Mouse (Mus musculus): Measurements from ENCODE around the gene Pygo1. TPM values are rescaled to one million over a fixed set of nuclear protein-coding genes. Genes with fewer than 3 reads are reported as not detected.

The Pygo1 gene
- 12.8 and 13.3 TPM in 2 replicates for polyA plus RNA-seq (2012; rRNA removed)

DNA sequence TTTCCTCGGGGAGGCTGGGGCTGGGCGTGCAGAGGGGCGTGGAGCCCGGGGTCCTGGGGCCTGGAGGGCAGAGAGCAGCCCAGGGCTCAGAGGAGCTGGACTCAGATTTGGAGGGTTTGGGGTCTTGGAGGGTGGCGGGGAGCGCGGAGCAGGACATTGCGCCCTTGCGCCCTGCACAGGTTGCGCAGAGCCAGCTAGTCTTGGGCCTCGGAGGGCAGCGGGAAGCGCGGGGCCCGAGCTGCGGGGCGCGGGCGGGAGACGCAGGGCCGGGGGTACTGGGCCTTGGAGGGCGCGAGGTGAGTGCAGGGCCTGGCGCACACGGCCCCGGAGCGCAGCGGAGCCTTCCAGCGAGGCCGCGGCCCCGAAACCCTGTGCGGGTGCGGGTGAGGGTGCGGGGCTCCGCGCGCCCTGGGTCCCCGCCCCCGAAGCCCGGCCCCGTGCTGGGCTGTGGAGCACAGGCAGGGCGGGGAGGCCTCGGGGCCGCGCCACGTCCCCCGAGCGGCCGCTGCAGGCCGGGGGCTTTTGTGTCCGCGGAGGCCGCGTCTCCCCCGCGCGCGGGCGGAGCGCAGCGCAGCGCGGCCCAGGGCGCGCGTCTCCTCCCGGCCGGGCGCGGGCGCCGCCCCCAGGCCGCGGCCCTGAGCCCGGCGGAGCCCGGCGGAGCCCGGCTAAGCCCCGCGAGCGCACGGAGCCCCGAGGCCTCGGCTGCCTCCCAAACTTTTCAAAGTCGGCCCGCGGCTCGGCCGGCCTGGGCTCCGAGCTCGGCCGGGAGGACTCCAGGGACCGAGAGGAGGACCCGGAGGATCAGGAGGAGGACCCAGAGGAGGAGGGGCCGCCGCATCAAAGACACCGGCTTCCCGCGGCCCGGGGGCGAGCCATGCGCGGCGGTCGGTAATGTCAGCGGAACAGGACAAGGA lies at the start of gene Pygo1:
Gene Pygo1 (plus strand): TSS at position 625 of the 914 bp plus-strand sequence.

DNA sequence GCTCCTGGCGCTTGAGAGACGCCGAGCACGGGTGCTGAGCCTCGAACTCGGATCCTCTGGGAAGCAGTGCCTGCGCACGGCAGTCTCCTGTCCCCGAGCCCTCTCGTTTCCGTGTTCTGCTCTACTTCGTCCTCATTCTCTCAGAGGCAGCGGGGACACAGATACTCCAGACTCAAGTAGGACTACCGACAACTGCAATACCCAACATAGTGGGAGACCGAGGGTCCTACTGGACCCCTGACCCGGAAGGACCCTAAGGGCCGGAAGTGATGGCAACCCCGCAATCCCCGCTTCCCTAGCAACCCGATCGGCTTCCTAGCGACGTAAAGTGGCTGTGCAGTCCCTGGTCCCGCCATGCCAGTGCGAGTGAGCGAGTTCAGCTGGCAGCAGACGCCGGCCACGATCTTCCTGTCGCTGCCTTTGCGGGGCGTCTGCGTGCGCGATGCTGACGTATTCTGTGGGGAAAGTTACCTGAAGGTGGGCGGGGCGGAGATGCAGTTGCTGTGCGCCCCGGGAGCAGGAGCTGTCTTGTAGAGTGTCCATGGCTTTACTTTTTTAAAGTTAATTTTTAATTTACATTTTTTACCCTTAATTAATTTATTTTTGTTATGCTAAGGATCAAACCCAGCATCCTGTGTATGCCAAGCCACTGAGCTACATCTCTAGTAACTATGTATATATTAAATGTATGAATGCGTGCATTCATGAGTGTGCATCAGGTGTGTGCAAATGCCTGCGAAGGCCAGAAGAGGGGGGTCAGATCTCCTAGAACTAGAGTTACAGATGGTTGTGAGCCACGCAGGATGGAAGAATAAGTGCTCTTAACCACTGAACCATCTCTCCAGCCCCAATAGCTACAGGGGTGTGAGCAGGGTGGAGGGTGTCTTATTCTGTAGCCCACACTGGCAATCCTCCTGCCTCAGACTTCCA lies 33.3 kb downstream of the Pygo1 start, which contains the start of the genes Dyx1c1 and Gm44503:
Gene Dyx1c1 (plus strand): TSS at position 265 of the 930 bp plus-strand sequence.
Gene Gm44503 (plus strand): TSS at position 332 of the 930 bp plus-strand sequence.

DNA sequence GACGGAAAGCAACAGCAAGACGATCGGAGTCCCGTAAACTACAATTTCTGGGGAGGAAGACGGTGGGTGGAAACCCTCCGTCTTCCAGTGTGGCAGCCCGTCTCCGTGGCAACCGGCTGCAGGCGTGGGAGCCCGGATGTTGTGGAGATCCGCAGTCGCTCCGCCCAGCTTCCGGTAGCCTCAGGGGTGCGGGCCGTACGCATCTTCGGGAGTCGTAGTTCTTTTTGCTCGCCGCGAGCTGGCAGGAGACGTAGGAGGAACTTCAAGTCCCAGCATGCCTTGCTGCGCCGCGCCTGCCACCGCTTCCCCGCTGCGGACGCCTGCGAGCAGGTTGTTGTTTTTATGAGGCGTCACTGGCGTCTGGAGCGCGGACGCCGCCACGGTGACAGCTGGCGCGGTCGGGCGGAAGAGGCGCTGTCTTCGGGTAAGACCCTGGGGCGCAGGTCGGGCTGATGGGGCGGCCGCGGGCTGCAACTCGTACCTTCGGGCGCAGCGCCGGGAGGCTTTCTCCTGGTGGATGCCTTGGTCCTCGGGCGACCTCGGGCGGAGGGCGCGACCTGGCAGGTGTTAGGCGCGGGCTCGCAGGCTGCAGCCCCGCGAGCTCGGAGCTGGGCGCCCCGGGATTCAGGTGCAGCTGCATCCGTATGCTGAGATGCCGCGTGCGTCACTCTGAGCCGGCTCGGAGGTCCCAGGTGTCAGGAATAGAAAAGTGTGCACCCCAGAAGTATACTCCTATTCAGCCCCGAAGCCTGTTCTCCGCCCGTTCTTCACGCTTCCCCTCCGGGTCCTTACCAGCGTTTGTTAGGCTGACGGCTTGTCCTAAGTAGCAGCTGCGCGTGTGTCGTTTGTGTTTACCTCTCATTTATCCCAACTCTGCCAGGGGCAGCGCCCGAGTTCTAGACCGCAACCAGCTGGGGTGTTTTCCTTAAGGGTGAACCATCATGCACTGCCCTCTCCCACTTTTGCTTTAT lies 60.1 kb downstream of the Pygo1 start, which contains the start of the genes Ccpg1os and Ccpg1:
Gene Ccpg1os (minus strand): TSS at position 133 of the 971 bp plus-strand sequence.
Gene Ccpg1 (plus strand): TSS at position 180 of the 971 bp plus-strand sequence.

Other genes with a start within 250 kb of the Pygo1 start
- gene Prtg, start 118.8 kb upstream of the Pygo1 start, polyA plus RNA-seq (2012; rRNA removed), result 0.70 and 0.88 TPM in 2 replicates
- gene Dyx1c1, start 33.1 kb downstream of the Pygo1 start, polyA plus RNA-seq (2012; rRNA removed), result 2.5 TPM in 2 replicates
- gene Gm44503, start 33.2 kb downstream of the Pygo1 start, polyA plus RNA-seq (2012; rRNA removed), result not detected in 2 replicates
- 19.4 and 25.0 TPM in 2 replicates for gene Ccpg1os, start 59.7 kb downstream of the Pygo1 start, polyA plus RNA-seq (2012; rRNA removed)
- gene Ccpg1, start 59.8 kb downstream of the Pygo1 start, polyA plus RNA-seq (2012; rRNA removed), result 22.6 and 24.6 TPM in 2 replicates
- 14.4 and 17.5 TPM in 2 replicates for gene Pigb, start 114.7 kb downstream of the Pygo1 start, polyA plus RNA-seq (2012; rRNA removed)
- gene Rab27a, start 119.2 kb downstream of the Pygo1 start, polyA plus RNA-seq (2012; rRNA removed), result 1.5 and 2.7 TPM in 2 replicates
- 0.06 TPM in 1 of 2 replicates, not detected in the other for gene Khdc3, start 176.2 kb downstream of the Pygo1 start, polyA plus RNA-seq (2012; rRNA removed)
- not detected in 2 replicates for gene Gm20509, start 176.8 kb downstream of the Pygo1 start, polyA plus RNA-seq (2012; rRNA removed)
- gene Rsl24d1, start 187.8 kb downstream of the Pygo1 start, polyA plus RNA-seq (2012; rRNA removed), result 66.7 and 69.3 TPM in 2 replicates

Measured in central nervous system, embryonic 14 days (tissue).